Comparison of ENCODE assay signal across 8 mouse cellular contexts in genomic region chr13:51101016-51101776, GRCm38 (mm10). TPM values are rescaled to one million over a fixed set of nuclear protein-coding genes. Genes with fewer than 3 reads are reported as not detected.
DNase-seq lines count a peak whose midpoint lies in the region; ATAC-seq and TF ChIP-seq lines count a peak whose summit lies in the region.

No protein-coding gene starts in this region.

- H3K9me3 ChIP-seq in intestine, postnatal 0 days (ENCODE audit: control insufficient read depth), result no peaks in the 10 kb centered on the region
- H3K9me3 ChIP-seq in limb, embryonic 10.5 days (replicated peaks), result no peaks in the 10 kb centered on the region; the same call in 1 of the 2 replicates
- H3K9me3 ChIP-seq in midbrain, embryonic 10.5 days (replicated peaks), result peaks cover 42% of the 10 kb centered on the region

- H3K4me1 ChIP-seq in intestine, postnatal 0 days (replicated peaks; ENCODE audit: control insufficient read depth, insufficient read depth, low read length), result no peaks in the 10 kb centered on the region; the same call in 1 of the 2 replicates
- H3K4me1 ChIP-seq in limb, embryonic 10.5 days, result peaks cover 18% of the 10 kb centered on the region
- peaks cover 18% of the 10 kb centered on the region for H3K4me1 ChIP-seq in midbrain, embryonic 10.5 days

- H3K27me3 ChIP-seq in intestine, postnatal 0 days (replicated peaks; ENCODE audit: control insufficient read depth, insufficient read depth, low read length), result no peaks in the 10 kb centered on the region
- H3K27me3 ChIP-seq in limb, embryonic 10.5 days (ENCODE audit: low read depth, poor library complexity, severe bottlenecking), result no peaks in the 10 kb centered on the region
- peaks cover 13% of the 10 kb centered on the region; the same call in 1 of the 2 replicates for H3K27me3 ChIP-seq in midbrain, embryonic 10.5 days (ENCODE audit: low read depth, poor library complexity, severe bottlenecking)

- peak; percentile 68 for TF ChIP-seq CTCF in intestine, postnatal 0 days (IDR thresholded peaks at IDR 0.05; ENCODE audit: low read depth)

- DNase-seq in embryo, embryonic 10.5 days (ENCODE audit: low spot score), result peak; percentile 73
- peak; percentile 97 for DNase-seq in heart, adult 11 months
- DNase-seq in limb, embryonic 10.5 days (ENCODE audit: low spot score), result peak; percentile 83
- DNase-seq in midbrain, embryonic 10.5 days (ENCODE audit: low spot score), result peak; percentile 79
- DNase-seq in right cerebral cortex, postnatal 36 days (ENCODE audit: low spot score in 2 of 2), result peak; percentile 27 to 29
- no peak for DNase-seq in adipocyte (ENCODE audit: low spot score)

- H3K9ac ChIP-seq in intestine, postnatal 0 days (ENCODE audit: low read depth, low read length), result peak overlapping the region; percentile 97

- H3K4me2 ChIP-seq in intestine, postnatal 0 days (replicated peaks; ENCODE audit: low read depth), result peak overlapping the region; percentile 93

- no peaks in the 10 kb centered on the region for H3K36me3 ChIP-seq in intestine, postnatal 0 days (ENCODE audit: control insufficient read depth, insufficient read depth)
- H3K36me3 ChIP-seq in limb, embryonic 10.5 days, result peaks cover 41% of the 10 kb centered on the region
- H3K36me3 ChIP-seq in midbrain, embryonic 10.5 days, result peaks cover 41% of the 10 kb centered on the region

- peak; percentile 57 for ATAC-seq in activated CD4-positive, CD25-positive, alpha-beta regulatory T cell, adult 4 months
- peak; percentile 84 for ATAC-seq in intestine, postnatal 0 days

- peak overlapping the region; percentile 99 for H3K27ac ChIP-seq in intestine, postnatal 0 days (ENCODE audit: low read depth, low read length)
- H3K27ac ChIP-seq in limb, embryonic 10.5 days, result peak overlapping the region; percentile 100
- H3K27ac ChIP-seq in midbrain, embryonic 10.5 days (replicated peaks), result peak overlapping the region; percentile 99

- WGBS in intestine, postnatal 0 days, result 1% methylated on average over 44 of the region's 89 CpGs
- 2% methylated on average over 72 of the region's 89 CpGs for WGBS in limb, embryonic 10.5 days
- 2% methylated on average over 60 of the region's 89 CpGs for WGBS in midbrain, embryonic 10.5 days

- H3K4me3 ChIP-seq in intestine, postnatal 0 days (ENCODE audit: low read depth, low read length), result peak overlapping the region; percentile 91
- H3K4me3 ChIP-seq in limb, embryonic 10.5 days, result peak overlapping the region; percentile 75
- H3K4me3 ChIP-seq in midbrain, embryonic 10.5 days, result peak overlapping the region; percentile 87

RNA-seq across cellular contexts. Expression of gene Spin1, which starts 0.5 kb away (rescaled TPM):
- 10 to 100 TPM; 39.4 to 46.3 TPM for polyA plus RNA-seq in activated CD4-positive, CD25-positive, alpha-beta regulatory T cell, adult 4 months (2017; shearing (Covaris generic))
- polyA plus RNA-seq in intestine, postnatal 0 days (2015; fragmentation: Nextera tagmentation; extraction: Ambion mirVana), result 32.7 and 35.0 TPM in 2 replicates
- polyA plus RNA-seq in limb, embryonic 10.5 days (2016; fragmentation: Nextera tagmentation; extraction: Ambion mirVana), result 91.7 and 127 TPM in 2 replicates
- polyA plus RNA-seq in midbrain, embryonic 10.5 days (2016; fragmentation: Nextera tagmentation; extraction: Ambion mirVana), result 73.8 and 84.8 TPM in 2 replicates
